Mouse (Mus musculus): Measurements from ENCODE around the gene Dmtf1. TPM values are rescaled to one million over a fixed set of nuclear protein-coding genes. Genes with fewer than 3 reads are reported as not detected.
"Not testable (repeated sequence)": the region's sequence is repeated elsewhere in the genome, so short reads cannot be mapped to it uniquely, and the experiment has no call there.

Gene Dmtf1
- 1 to 10 TPM; 7.0 to 7.2 TPM for total RNA-seq (2021)
- long read RNA-seq, experiment 1, partial matches to known transcripts = 0 of 8 reads
- long read RNA-seq, experiment 1, other reads (novel, unspliced or antisense) = 7 of 8 reads
- long read RNA-seq, experiment 2, partial matches to known transcripts = 0 of 9 reads
- long read RNA-seq, experiment 2, other reads (novel, unspliced or antisense) = 8 of 9 reads

- intact Hi-C loops (cut with DNase I) = no loop called here
- peak; percentile 80 to 82 for DNase-seq
These were observed at the start of gene Dmtf1 for GRCm38 (mm10) chr5:9161456-9162041. Gene Dmtf1 (minus strand): TSS chr5:9161776.

GRCm38 (mm10) chr5:9186467-9186866 lies 24.9 kb upstream of the Dmtf1 start:
- DNase-seq = no peak
- intact Hi-C loops (cut with DNase I) = no loop called here

- intact Hi-C loops (cut with DNase I) = no loop called here
- no peak for DNase-seq
These were observed 11.7 kb upstream of the Dmtf1 start for GRCm38 (mm10) chr5:9173295-9173694.

- intact Hi-C loops (cut with DNase I) = not testable (repeated sequence)
These were observed 7.9 kb upstream of the Dmtf1 start for GRCm38 (mm10) chr5:9169328-9170005.

GRCm38 (mm10) chr5:9166366-9166765 lies 4.8 kb upstream of the Dmtf1 start:
- intact Hi-C loops (cut with DNase I) = no loop called here
- DNase-seq = no peak

More at GRCm38 (mm10) chr5:9169328-9170005, 7.9 kb upstream of the Dmtf1 start:
- not testable (repeated sequence) for DNase-seq

- DNase-seq; intact Hi-C loops (cut with DNase I): not testable (repeated sequence)
These were observed 3.6 kb upstream of the Dmtf1 start for GRCm38 (mm10) chr5:9165151-9165550.

GRCm38 (mm10) chr5:9163411-9163810 lies 1.8 kb upstream of the Dmtf1 start:
- DNase-seq = no peak
- intact Hi-C loops (cut with DNase I) = no loop called here

GRCm38 (mm10) chr5:9162088-9162487 lies 512 bp upstream of the Dmtf1 start:
- DNase-seq = no peak
- intact Hi-C loops (cut with DNase I) = no loop called here

- intact Hi-C loops (cut with DNase I) = no loop called here
- DNase-seq = peak in 1 of 2 experiments; percentile 8
These were observed 633 bp downstream of the Dmtf1 start for GRCm38 (mm10) chr5:9160831-9161455.

GRCm38 (mm10) chr5:9157336-9157735 lies 4.2 kb downstream of the Dmtf1 start:
- no peak for DNase-seq
- intact Hi-C loops (cut with DNase I) = no loop called here

- intact Hi-C loops (cut with DNase I) = no loop called here
- DNase-seq = no peak
These were observed 4.8 kb downstream of the Dmtf1 start for GRCm38 (mm10) chr5:9156746-9157145.

- intact Hi-C loops (cut with DNase I) = no loop called here
- no peak for DNase-seq
These were observed 12.2 kb downstream of the Dmtf1 start for GRCm38 (mm10) chr5:9149273-9149850.

GRCm38 (mm10) chr5:9142376-9142775 lies 19.2 kb downstream of the Dmtf1 start:
- intact Hi-C loops (cut with DNase I) = no loop called here
- no peak for DNase-seq

GRCm38 (mm10) chr5:9140724-9141123 lies 20.9 kb downstream of the Dmtf1 start:
- intact Hi-C loops (cut with DNase I) = no loop called here
- no peak for DNase-seq

GRCm38 (mm10) chr5:9135588-9135987 lies 26.0 kb downstream of the Dmtf1 start:
- intact Hi-C loops (cut with DNase I) = no loop called here
- DNase-seq = no peak

- intact Hi-C loops (cut with DNase I) = no loop called here
- DNase-seq = no peak
These were observed 29.8 kb downstream of the Dmtf1 start for GRCm38 (mm10) chr5:9131786-9132185.

GRCm38 (mm10) chr5:9128566-9128965 lies 33.0 kb downstream of the Dmtf1 start:
- intact Hi-C loops (cut with DNase I) = no loop called here
- no peak for DNase-seq

- DNase-seq = no peak
- intact Hi-C loops (cut with DNase I) = no loop called here
These were observed 37.4 kb downstream of the Dmtf1 start for GRCm38 (mm10) chr5:9124134-9124533.

GRCm38 (mm10) chr5:9114162-9114561 lies 47.4 kb downstream of the Dmtf1 start:
- DNase-seq = no peak
- intact Hi-C loops (cut with DNase I) = no loop called here

GRCm38 (mm10) chr5:9111759-9112158 lies 49.8 kb downstream of the Dmtf1 start:
- intact Hi-C loops (cut with DNase I) = no loop called here
- peak in 1 of 2 experiments; percentile 22 for DNase-seq

- intact Hi-C loops (cut with DNase I) = no loop called here
- no peak for DNase-seq
These were observed 50.3 kb downstream of the Dmtf1 start for GRCm38 (mm10) chr5:9111285-9111684.
